Mouse (Mus musculus) neutrophil, adult 5-6 weeks (primary cell): ENCODE measurements around the gene Stxbp1. TPM values are rescaled to one million over a fixed set of nuclear protein-coding genes. Genes with fewer than 3 reads are reported as not detected.

Experiments
- ATAC-seq: fragments of 151-379, 151-347 bp; 2 replicates; pipeline ENCODE4 v1.8.0; 2017; ENCODE audit warnings: mild to moderate bottlenecking, moderate TSS enrichment; ENCODE audit not compliant: insufficient number of reproducible peaks, poor library complexity, low FRiP score, severe bottlenecking; ENCODE audit errors: extremely low read depth
- total RNA-seq: library from RNA; stranded (forward); fragments of 200-1000 nt; gene quantifications from 2 replicates; pipeline ENCODE4 v1.2.3, GENCODE M21; 2017

The Stxbp1 gene
- total RNA-seq, 1 experiment from 2014 or later, result 3.3 TPM

DNA sequence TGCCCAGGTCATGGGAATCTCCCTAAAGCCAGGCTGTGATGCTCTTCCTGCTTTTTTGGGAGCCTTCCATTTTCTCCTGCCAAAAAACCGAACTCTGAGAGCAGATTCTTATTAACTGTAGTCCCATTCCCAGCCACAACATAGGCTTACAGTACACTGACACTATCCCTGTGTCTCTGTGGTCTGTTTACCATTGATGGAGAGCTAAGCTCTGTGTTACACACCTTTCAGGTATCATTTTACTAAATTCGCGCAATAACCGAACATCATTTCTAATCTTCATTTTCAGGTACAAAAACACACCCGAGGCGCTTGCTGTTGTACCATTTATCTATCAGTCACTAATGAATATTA, 400 bp upstream of the Stxbp1 start:
- ATAC-seq, result no peak

DNA sequence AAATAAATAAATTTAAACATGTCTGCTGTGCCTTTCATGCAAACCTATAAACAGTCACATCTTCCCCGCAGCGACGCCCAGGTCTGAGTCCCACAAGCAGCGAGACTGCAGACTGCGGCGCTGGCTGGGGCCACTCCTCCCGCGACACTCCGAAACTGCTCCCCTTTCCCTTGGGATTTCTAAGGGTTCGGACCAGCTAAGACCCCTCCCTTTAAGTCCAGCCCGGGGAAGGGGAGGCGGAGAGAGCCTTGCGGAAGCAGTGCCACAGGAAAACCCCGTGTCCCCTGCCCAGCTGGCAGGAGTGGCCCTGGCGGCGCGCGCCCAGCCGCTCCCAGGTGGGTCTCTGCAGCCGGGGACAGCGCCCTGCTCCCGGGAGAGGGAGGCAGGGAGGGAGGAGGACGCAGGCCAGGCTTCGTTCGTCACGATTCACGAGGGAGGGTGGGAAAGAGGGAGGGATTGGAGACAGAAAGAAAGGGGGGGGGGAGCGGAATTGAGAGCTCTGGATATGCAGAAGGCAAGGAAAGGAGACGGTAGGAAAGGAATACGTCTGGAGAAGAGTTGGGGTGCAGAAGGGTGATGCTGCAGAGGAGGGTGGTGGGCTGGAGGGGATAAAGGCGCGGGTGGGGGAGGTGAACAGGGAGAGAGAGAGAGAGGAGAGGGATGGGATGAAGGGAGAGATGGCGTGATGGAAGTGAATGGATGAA, 792 bp downstream of the Stxbp1 start:
- ATAC-seq, result no peak

DNA sequence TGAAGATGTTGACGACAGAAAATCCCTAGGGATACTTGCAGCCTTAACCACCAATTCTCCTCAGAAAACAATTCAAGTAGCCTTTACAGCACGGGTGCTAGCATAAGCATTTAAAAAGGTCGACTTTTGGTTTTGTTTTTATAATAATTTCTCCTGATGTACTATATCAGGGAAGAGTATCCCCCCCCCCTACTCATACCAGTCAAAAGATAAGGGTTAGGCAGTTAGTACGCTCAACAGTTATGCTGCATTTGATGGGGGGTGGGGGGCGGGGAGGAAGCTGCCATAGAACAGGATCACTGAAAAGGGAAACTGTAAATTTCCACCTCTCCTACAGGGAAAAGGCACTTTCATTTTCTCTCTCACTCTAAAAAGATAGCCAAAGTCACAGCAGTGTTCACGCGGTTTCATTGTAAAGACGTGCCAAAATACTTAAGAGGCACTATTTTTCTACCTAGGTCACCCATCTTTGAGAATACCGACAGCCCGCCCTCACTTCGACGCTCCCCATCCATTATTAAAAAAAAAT, 1.4 kb downstream of the Stxbp1 start:
- ATAC-seq, result no peak

DNA sequence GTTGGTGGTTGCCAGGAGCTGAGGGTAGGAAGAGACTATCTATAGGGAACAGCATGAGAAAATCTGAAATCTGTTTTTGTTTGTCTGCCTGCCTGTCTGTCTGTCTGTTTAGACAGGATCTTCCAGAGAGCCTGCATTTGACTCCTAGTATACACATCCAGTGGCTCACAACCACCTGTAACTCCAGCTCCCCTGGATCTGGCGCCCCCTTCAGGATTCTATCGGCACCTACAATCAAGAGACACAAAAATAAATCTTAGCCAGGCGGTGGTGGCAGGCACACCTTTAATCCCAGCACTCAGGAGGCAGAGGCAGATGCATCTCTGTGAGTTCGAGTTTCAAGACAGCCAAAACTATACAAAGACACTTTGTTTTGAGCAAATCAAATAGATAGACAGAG, 4.5 kb downstream of the Stxbp1 start:
- no peak for ATAC-seq

DNA sequence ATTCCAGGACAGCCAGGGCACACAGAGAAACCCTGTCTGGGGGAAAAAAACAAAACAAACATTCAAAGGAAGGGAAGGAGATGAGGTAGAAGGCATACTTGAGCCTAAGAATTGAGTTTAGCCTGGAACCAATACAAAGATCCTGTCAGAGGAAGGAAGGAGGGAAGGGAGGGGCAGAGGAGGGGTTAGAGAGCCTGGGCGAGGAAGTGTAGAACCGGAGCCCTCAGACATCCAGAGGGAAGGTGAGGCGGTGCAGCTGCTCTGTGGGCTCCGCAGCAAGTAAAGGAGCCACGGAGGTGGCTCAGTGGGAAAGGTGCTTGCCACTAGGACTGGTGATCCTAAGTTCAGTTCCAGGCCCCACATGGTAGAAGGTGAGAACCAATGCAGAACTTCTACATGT, 5.9 kb downstream of the Stxbp1 start:
- no peak for ATAC-seq

DNA sequence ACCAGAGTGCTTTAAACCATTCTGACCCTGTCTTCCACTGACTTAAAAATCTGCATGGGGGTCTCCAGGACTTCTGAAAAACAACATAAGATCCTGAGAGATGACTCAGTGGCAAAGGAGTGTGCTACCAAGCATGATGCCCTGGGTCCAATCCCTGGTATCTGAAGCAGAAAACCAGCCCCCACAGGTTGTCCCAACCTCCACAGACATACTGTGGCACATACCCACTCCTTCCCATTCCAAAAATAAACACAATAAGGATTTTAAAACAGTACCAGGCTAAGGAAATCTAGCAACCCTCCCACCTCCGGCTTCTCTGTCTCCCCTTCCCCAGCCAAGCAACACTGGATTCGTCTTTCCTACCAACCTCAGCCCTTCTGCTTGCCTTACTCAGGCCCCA, 7.8 kb downstream of the Stxbp1 start:
- no peak for ATAC-seq

DNA sequence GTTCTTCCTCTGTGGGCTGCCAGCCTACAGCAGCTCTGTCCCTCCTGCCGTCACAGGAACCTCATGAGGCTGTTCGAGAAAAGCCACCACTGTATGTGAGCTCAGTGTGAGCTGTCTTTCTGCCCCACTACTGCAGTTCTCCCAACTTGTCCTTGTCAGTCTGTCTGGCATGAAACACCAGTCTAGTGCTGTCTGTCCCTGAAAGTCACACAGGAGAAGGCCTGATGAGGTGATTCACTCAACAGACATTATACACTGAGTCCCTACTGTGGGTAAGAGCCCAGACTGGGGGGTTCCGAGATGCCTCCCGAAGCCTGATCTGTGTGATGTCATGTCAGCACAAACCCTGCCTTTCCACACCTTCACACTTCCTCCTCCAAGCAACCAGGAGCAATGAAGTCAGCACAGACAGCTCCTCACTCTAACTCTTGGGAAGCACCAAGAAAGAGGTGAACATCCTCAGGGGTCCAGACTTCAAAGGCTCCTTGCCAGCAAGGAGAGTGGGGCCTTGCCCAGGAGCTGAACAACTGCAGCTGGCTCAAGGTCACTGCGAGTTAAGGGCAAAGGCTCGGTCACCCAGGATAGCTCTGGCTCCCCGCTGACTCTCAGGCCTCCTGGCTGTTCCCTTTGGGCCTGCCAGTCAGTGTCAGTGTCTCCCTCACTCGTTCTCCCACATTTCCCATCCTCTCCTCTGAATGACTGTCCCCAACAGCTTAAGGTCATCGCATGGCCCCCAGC, 8.7 kb downstream of the Stxbp1 start:
- no peak for ATAC-seq

DNA sequence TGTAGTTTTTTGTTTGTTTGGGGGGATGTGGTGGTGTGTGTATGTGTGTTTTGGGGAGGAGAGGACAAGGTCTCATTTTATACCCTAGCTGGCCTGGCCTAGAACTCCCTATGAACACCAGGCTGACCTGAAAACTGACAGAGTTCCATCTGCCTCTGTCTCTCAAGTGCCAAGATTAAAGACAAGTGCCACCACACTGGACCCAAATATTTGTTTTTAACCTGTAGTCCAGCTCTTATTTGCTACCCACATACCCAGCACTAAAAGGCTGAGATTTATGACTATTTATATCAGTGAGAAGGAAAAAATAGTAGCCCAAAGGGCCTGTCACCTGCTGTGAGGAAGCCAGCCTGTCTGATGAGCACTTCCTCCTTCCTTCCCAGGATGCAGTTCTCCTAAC, 11.5 kb downstream of the Stxbp1 start:
- ATAC-seq, result no peak

DNA sequence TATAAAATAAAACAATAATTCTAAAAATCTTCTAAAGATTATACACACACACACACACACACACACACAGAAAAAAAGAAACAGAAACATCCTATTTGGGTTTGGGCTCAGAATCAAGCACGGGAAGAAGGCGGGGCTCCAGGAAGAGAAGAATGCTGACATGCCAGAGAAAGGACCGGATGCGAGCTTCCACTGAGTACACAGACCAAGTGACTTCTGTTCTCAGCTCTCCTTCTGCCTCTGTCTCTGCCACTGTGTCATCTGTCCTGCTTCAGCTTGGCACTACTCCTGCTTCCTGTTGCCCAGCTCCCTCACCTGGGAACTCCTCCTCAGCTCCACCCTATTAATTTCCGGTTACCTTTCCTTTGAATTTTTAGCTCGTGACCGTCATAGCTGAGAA, 12.5 kb downstream of the Stxbp1 start:
- ATAC-seq, result no peak

DNA sequence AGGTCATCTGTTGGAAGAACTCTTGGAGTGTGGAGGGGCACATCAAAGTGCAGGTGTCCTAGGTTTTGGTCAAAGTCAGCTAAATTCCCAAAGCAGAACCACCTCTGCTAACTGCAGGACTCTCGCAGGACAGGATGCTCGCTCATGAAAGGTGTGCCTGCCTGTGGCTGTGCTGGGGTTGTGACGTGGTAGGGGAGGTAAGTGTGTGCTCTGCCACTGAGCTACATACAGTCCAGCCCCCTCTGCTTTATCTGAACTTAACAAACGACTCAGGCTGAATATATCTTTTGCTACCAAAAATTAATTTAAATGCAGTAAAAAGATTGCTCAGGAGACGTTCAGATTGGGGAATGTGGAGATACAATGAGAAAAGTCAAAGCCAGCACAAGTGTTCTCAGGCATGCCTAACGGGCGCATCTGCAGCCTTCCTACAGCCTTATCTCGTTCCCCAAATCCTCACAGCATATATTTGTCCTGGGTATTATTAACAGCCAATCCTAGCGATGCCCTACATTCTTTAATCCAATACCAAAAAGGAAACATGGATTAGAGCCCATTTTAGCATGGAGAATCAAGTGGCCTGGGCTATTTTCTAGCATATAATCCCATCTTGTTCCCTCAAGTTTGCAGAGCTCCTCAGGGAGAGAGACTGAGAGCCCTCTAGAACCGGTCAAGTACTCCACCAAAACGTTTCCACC, 17.9 kb downstream of the Stxbp1 start:
- no peak for ATAC-seq

DNA sequence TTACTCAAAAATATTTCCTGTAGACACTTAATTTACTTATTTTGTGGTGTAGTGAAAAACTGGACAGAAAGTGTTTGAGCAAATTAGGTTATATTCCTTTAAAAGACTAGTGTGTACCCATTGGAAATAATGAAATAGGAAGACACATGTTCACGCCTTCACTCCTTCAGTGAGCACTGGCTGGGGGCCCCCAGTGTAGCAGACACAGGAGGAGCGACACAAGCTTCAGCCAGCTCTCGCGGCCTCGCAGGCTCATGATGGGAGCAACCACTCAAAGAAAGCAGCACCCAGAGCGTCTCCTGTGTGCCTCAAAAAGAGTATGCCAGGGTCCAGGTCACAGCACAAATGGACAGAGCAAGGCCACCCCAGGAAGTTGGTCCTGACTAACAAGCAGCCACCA, 21.2 kb downstream of the Stxbp1 start:
- no peak for ATAC-seq

DNA sequence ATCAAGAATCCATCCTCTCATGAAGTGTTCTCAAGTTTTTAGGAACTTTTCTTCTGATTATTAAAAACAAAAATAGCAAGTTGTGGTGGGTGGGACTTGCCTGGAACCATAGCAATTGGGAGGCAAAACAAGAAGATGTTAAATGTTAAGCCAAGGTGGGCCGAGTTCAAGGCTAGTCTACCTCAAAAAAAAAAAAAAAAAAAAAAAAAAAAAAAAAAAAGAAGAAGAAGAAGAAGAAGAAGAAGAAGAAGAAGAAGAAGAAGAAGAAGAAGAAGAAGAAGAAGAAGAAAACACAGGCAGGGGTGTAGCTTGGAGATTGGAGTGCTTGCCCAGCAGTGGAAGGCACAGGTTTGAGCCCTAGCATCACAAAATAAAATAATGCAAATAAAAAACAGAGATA, 22.3 kb downstream of the Stxbp1 start:
- no peak for ATAC-seq

DNA sequence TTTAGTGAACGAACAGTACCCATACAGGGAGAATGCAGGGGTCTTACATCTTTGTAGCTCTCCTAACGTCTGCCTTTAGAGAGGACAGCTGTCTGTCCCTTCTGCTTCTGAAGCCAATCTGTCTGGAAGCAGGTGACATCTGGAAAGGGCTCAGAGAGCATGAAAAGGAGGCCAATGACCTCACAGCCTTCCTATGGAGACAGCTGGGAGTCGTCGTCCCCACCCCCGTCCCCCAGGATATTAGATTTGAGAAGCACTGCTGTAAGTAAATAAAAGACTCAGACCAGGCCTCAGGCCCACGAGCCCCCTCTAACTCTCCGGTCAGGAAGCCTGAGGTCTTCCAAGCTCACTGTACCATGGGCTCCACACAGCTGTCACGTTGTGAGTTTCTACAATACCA, 22.9 kb downstream of the Stxbp1 start:
- no peak for ATAC-seq

DNA sequence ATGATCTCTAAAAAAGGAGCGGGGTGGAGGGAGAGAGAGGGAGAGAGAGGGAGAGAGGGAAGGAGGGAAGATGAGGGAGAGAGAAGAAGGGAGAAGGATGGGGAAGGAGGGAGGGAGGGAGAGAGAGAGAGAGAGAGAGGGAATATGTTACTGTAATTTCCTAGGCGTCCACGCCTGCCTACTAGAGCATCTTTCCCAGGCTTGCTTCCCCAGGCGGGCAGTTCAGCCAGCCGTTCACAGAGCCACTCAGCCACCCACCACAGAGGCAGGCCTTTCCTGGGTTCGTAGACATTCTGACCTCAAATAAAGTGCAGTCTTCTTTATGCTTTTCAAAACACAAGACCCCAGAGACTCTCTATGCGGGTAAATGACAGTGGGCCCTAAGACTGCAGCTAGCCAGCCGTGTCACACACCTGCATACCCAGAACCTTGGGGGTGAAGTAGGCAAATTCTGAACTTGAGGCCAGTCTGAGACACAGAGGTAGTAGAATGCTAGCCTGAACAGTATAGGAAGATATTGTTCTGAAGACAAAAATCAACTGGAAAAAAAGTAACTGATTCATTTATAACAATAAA, 23.4 kb downstream of the Stxbp1 start:
- no peak for ATAC-seq

DNA sequence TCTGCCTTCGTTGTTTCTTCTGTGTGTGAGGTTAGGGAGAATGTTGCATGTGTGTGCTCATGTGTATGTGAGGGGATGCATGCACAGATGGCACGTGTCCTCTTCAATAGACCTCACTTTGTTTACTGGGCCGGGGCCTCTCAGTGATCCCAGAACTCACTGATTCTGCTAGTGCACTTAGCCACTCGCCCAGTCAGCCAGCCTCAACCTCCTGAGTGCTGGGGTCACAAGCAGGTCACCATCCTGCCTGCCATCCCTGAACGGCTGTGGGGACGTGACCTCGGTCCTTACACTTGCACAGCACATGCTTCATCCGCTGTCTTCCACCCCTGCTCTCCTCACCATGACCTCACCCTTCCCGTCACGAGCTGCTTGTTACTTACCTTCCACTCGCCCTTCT, 23.9 kb downstream of the Stxbp1 start:
- ATAC-seq, result no peak

DNA sequence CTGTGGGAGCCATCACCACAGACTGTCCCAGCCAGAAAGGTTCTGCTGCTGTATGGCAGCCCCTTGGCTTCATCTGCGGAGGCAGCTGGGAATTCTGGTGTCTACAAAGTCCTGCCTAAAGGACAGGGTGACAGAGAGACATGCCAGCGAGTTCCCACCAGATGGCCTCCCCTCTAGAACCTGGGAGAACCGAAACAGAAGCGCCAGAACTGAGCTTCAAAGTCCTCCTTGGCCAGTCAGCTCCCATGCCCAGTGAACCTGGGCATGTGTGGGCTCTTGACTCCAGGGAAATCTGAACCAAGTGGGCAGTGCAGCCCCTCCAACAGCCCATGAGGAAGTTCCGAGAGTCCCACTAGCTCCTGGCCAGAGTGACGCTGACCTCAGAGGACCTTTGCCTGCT, 24.4 kb downstream of the Stxbp1 start:
- no peak for ATAC-seq

DNA sequence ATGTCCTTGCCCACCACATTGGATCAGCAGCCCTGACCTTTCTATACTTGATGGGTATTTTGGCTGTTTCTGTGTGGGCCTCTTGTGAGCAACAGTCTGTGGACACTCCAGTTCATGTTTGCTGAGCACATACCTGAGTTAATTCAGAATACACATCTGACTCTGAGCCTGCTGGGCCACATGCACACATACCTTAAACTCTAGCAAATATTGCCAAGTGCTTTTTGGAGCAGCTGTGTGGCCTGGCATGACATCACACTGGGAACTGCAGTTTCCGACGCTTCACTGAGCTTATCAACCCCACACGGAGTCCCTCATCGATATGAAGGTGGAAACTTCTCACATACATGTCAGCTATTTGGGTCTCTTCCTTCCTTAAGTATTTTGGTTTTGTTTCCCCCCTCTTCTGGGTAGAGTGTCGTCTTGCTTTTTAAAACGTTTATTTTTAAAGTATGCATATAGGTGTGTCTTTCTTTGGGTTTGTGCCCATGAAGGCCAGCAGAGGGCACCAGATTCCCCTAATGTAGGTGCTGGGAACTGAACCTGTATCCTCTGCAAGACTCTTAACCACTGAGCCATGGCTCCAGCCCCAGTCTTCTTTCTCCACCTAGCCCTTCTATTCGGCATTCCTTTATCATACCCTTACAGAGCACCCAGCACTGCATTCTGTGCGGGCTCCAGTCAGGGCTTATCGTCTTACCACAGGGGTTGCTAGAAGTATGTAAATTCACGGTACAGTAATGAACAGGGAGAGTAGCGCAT, 25.8 kb downstream of the Stxbp1 start:
- no peak for ATAC-seq

DNA sequence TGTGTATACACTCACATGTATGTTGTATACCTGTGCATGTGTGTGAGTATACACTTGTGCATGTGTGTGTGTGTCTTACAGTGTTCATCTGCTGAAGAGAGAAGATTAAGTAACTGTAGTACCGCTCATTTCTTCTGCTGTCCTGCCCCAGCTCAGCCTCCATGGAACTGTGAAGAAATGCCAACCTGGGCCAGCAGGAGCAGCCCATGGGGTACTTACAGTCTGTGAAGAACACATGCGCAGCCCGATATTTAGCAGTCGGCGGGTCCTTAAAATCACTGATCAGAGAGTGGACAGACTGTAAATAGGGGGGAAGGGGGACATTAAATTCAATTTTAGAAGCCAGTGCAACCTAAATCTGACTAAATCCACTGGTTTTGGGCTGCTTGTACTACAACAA, 28.8 kb downstream of the Stxbp1 start:
- no peak for ATAC-seq

DNA sequence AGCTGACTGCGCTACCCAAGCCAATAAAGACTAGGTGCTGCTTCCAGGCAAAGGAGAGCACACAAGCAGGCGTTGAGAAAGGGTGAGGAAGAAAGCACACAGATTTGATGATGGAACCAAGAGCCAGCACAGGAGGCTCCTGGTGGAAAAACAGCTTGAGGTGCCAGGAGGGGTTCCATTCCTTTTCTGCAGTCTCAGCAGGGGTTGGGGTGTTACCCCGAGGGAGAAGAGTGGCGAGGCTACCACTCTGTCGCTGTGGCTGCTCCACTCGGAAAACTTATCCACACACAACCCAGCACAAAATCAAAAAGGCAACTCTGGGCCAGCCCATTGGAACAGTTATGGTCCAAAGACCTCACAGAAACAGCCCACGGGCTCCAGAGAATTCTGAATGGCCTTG, 29.5 kb downstream of the Stxbp1 start:
- ATAC-seq, result no peak
